Mouse (Mus musculus) fat pad, adult 2 months (tissue): ENCODE results near the gene 1700028P14Rik.
"Not testable (repeated sequence)": the region's sequence is repeated elsewhere in the genome, so short reads cannot be mapped to it uniquely, and the experiment has no call there.

Experiments used
- DNase-seq: peaks from one replicate; pipeline ENCODE4 v3.0.0-alpha.2; 2011; ENCODE audit warnings: low read depth, low spot score; ENCODE audit errors: extremely low read depth

Gene 1700028P14Rik

DNA sequence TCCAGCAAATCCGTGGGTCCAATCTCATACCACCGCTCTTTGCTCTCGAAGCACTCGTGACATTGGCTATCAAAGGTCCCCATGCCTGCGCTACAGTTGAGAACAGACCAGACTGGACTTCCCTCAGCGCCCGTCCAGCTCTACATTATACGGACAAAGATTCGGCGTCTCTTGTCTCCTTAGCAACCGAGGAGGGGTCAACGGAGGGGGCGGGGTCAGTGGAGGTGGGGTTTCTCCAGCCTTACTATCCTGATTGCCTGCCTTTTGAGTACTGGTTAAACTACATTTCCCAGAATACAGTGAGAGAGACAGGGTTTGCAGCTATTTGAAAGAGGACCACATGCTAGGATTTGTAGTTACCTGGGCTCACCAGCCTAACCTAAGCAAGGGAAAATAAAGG lies at the start of gene 1700028P14Rik:
Gene 1700028P14Rik, minus strand, starts transcription at position 169 of the 400 bp plus-strand sequence.
- DNase-seq: no peak

- no peak for DNase-seq
Measured at GRCm38 (mm10) chr19:23699131-23699530, 46.5 kb upstream of the 1700028P14Rik start.

GRCm38 (mm10) chr19:23698366-23698765 lies 45.8 kb upstream of the 1700028P14Rik start:
- DNase-seq: no peak

DNA sequence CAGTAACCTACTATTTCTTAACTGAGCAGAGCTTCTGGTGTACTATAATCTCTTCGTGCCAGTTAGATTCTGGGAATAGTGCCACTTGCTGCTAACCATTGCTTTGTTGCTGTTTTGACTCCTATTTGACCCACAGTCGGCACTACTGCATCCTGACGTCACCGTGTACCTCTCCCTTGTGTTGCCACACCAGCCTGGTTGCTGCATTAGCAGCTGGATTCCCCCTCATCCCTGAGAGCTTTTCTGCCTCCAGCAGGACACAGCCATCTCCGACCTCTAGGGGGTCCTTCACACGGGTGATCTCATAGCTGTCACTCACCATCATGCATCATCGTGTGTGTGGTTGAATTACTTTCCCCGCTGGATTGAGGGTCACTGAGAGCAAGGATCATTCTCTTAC lies 45.2 kb upstream of the 1700028P14Rik start:
- no peak for DNase-seq

DNA sequence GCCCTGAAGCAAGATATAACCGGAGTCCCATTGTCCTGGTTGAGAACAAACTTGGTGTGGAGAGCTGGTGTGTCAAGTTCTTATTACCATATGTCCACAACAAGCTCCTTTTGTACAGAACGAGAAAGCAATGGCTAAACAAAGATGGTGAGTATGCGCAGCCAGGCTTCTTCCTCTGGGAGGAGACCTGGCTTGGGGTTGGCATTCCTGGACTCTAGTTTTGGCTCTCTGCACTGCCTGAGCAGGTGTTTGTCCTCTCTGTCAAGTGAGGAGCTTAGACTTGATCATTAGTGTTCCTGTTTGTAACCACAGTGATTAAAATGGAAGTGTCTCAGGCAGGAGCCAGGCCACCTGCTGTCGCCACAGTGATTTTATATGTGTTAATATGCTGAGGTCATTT lies 41.7 kb upstream of the 1700028P14Rik start:
- DNase-seq: no peak

DNA sequence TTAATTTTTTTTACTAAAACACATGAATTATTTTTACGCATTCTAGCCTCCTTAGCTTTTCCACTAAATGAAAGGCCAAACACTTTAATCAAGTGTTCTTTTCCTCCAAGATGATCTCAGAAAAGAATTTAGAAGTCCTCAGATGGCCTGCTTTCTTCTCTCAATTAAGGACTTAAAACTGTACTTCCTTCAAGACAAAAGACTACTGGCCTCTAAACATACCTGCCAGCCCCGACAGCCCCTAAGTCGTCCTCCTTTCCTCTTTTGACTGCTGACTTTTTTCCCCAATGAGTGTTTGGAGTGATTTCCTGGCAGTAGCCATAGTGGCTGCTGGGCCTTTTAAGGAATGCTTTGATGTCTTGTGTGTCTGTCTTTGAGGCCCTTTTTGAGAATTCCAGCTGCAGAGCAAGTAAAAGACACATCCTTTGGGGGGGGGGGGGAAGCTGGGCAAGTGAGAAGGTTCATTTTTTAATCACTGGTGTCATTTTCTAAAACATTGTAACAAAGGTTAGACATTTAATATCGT lies 35.9 kb upstream of the 1700028P14Rik start:
- DNase-seq: no peak

DNA sequence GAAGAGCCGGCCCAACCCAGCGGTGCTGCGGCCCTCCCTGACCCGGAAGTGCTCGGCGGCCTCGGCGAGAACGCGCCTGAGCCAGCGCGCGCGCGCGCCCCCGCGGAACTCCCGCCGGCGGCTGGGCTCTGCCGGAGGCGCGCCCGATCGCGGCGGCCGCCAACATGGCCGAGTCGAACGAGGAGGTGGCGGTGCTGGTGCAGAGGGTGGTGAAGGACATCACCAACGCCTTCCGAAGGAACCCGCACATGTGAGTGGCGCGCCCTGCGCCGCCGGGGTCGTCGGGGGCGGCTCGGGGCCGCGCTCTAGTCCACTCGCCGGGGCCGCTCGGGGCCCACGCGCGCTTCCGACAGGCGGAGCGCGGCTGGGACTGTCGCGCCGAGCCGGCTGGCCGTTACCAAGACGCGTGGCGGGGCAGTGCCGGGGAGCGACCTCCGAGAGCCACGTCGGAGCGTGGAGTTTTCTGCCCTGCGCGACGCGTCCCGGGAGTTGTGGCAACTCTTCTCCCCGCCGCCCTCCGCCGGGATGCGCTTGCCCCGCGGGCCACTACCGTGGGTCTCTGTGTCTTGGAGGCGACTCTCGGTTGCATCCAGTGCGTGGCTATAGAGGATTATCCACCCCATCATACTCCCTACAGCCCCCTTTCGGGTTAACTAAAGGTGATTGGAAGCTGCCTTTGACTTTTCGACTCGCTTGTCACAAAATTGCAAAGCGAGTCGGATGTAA lies 34.8 kb upstream of the 1700028P14Rik start, which contains the start of gene Ptar1:
Gene Ptar1, plus strand, starts transcription at position 134 of the 726 bp plus-strand sequence.
- no peak for DNase-seq

- DNase-seq: no peak
Measured at GRCm38 (mm10) chr19:23686962-23687295, 34.3 kb upstream of the 1700028P14Rik start.

GRCm38 (mm10) chr19:23675656-23676055 lies 23.0 kb upstream of the 1700028P14Rik start:
- not testable (repeated sequence) for DNase-seq

DNA sequence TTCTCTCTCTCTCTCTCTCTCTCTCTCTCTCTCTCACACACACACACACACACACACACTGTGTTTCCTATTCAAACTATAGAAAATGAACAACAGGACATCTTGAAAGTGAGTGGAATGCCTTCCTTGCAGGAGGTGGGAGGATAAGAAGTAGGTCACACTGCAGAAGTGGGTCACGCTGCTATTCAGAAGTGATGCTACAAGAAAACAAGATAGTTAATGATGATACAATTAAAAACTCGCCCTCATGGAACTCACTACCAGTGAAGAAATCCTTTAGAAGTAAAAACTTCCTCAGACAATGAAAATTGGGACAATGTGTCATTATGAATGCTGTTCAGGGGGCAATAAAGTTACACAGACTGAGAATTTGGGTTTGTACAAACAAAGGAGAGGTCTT lies 20.4 kb upstream of the 1700028P14Rik start:
- no peak for DNase-seq

DNA sequence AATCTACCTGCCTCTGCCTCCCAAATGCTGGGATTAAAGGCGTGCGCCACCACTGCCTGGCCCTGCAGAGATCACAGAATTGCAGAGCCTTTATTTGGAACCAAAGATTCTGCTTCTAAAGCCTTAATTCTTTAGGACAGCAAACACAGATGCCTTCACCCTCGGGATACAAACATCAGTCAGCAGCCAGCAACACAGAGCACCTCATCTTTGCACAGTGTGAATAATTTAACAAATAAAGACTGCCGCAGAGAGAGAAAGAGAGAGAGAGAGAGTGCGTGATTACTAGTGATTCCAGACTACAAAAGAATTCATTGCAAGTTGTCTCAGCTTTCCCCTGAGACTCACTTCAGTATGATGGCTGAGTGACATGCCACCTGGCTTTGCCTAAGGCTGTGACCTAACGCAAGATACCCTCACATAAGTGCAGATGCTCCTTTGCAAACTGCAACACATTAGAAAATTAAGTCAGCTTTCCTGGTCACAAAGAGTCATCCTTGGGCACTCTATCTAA lies 15.6 kb upstream of the 1700028P14Rik start:
- no peak for DNase-seq

DNA sequence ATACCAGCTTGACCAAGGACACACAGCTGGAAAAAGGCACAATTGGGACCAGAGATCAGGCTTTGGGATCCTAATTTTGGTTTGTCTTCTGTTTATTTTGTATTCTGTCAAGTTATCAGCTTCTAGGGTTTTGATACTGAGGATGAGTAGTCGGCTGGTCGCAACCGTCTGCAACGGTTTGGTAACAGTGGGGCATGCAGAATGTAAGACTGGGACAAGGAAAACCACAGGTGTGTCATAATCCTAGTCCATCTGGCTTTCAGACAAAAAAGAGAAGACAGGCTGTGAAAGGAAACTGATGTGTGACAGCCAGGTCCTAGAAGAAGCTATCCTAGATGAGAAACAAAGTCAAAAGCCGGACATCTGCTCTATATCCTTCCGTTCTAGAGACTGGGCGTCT lies 11.5 kb upstream of the 1700028P14Rik start:
- no peak for DNase-seq

- DNase-seq: no peak
Measured at GRCm38 (mm10) chr19:23658350-23658749, 5.7 kb upstream of the 1700028P14Rik start.

DNA sequence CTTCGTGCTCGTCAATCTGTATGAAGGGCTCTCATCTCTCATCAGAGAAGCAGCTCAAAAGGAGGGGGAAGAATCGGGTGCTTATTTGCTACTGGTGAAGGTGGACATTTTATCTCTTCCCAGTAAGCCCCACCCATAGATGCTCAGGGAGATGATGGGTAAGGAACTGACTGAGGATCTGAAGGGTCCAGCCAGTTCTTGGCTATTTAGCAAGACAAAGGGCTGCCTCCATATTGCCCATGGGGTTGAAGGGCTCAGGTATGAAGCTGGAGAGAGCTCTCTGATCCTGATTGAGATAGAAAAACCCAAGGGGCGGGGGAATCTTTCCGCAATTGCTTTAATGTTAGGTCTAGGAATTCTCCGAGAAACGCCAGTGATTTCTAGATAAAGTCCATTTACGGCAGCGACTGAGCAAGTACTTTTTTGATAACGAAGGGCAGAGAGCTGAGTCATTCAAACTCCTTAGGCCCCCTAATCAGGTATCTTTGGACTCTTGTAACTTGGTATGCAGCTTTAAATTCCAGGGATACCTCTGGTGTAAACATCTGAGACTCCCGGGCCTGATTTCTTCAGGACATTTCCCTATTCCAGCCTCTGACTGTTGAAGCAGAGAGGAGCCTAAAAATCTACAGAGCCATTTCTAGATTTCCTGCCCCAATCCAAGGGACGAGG lies 4.8 kb upstream of the 1700028P14Rik start:
- no peak for DNase-seq

DNA sequence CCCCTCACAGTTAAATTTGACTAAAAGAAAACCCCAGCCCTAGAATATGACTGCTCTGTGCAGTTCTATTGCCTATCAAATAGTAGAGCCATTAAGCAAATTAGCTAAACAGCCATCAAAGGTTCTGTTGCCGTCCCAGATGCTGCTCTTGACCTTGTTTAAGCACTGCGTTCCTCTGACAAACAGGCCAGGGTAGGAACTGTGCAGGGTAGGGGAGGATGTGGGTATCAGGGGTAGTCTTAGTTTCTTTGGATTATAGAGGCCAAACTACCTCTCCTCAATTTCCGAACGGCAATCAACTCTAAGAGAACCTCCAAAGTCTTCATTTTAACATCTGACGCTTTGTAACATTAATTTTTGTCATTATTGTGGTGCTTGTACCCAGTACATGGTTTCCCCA lies 542 bp upstream of the 1700028P14Rik start:
- DNase-seq: no peak

GRCm38 (mm10) chr19:23647308-23647707 lies 5.3 kb downstream of the 1700028P14Rik start:
- no peak for DNase-seq

GRCm38 (mm10) chr19:23645347-23645746 lies 7.3 kb downstream of the 1700028P14Rik start:
- no peak for DNase-seq

DNA sequence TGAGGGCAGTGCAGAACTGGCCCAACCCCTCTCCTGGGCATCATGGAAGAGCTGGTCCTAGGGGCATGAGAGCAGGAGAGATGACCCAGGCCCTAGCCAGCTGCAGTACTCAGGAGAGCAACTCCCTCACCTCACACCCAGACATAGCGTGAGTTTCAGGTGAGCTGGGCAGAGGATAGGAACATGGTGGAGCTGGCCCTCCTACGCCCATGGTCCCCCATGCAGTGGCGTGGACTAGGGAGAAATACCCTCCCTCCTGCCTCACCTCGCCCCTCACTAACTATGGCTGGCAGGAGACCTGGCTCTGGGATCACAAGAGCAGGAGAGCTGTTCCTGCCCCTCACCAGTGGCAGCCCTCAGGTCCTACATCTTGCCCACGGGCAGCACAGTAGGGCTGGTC lies 8.8 kb downstream of the 1700028P14Rik start:
- no peak for DNase-seq

DNA sequence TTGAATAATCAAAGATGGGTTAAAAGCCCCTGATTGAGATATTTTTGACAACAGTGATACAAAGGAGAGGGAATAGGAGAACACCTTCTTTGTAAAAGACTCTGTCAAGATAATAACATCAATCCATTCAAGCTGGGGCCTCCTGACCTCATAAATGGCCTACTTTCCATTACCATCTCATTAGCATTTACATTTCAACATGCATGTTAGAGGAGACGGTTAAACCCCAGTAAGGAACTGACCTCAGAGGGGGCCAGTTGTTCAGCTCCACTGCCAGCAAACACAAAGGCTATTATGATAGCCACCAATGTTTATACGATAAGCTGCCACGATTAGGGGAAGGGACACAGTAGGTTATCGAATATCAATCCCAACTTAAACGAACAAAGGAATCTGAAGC lies 15.8 kb downstream of the 1700028P14Rik start:
- no peak for DNase-seq

- DNase-seq: no peak
Measured at GRCm38 (mm10) chr19:23631611-23632492, 20.8 kb downstream of the 1700028P14Rik start.

- DNase-seq: no peak
Measured at GRCm38 (mm10) chr19:23614268-23614667, 38.3 kb downstream of the 1700028P14Rik start.
